Mouse (Mus musculus) cerebellum, adult 11 months (tissue): ENCODE results near the gene Edem3.
"Not testable (repeated sequence)": the region's sequence is repeated elsewhere in the genome, so short reads cannot be mapped to it uniquely, and the experiment has no call there.

Source experiments
- DNase-seq: peaks from one replicate; pipeline ENCODE4 v3.0.0; 2022

Gene Edem3

GRCm38 (mm10) chr1:151753374-151753929 lies 1.7 kb upstream of the Edem3 start:
- DNase-seq = no peak

GRCm38 (mm10) chr1:151754028-151754489 lies 1.1 kb upstream of the Edem3 start:
- DNase-seq = no peak

- DNase-seq = peak; percentile 66
These were observed 671 bp downstream of the Edem3 start for GRCm38 (mm10) chr1:151755660-151756424.

GRCm38 (mm10) chr1:151756425-151756728 lies 1.2 kb downstream of the Edem3 start:
- no peak for DNase-seq

GRCm38 (mm10) chr1:151758301-151758700 lies 3.1 kb downstream of the Edem3 start:
- no peak for DNase-seq

- no peak for DNase-seq
These were observed 3.8 kb downstream of the Edem3 start for GRCm38 (mm10) chr1:151758991-151759390.

GRCm38 (mm10) chr1:151764236-151764635 lies 9.1 kb downstream of the Edem3 start:
- no peak for DNase-seq

- no peak for DNase-seq
These were observed 11.0 kb downstream of the Edem3 start for GRCm38 (mm10) chr1:151766166-151766565.

GRCm38 (mm10) chr1:151766976-151767654 lies 11.9 kb downstream of the Edem3 start:
- no peak for DNase-seq

GRCm38 (mm10) chr1:151769200-151769913 lies 14.2 kb downstream of the Edem3 start:
- no peak for DNase-seq

GRCm38 (mm10) chr1:151777616-151778015 lies 22.4 kb downstream of the Edem3 start:
- no peak for DNase-seq

- DNase-seq = no peak
These were observed 23.4 kb downstream of the Edem3 start for GRCm38 (mm10) chr1:151778592-151778991.

GRCm38 (mm10) chr1:151779306-151779705 lies 24.1 kb downstream of the Edem3 start:
- no peak for DNase-seq

GRCm38 (mm10) chr1:151781447-151781846 lies 26.3 kb downstream of the Edem3 start:
- no peak for DNase-seq

- no peak for DNase-seq
These were observed 28.2 kb downstream of the Edem3 start for GRCm38 (mm10) chr1:151783403-151783802.

GRCm38 (mm10) chr1:151786406-151786805 lies 31.2 kb downstream of the Edem3 start:
- DNase-seq = no peak

GRCm38 (mm10) chr1:151789136-151789535 lies 34.0 kb downstream of the Edem3 start:
- no peak for DNase-seq

- DNase-seq = not testable (repeated sequence)
These were observed 36.9 kb downstream of the Edem3 start for GRCm38 (mm10) chr1:151792076-151792475.

- DNase-seq = not testable (repeated sequence)
These were observed 47.6 kb downstream of the Edem3 start for GRCm38 (mm10) chr1:151802795-151803194.

GRCm38 (mm10) chr1:151807286-151807685 lies 52.1 kb downstream of the Edem3 start:
- no peak for DNase-seq

GRCm38 (mm10) chr1:151810628-151811421 lies 55.7 kb downstream of the Edem3 start:
- DNase-seq = no peak

GRCm38 (mm10) chr1:151811456-151811855 lies 56.3 kb downstream of the Edem3 start:
- DNase-seq = no peak
